Mouse (Mus musculus): ENCODE measurements around the gene Ttc30b.
"Not testable (repeated sequence)": the region's sequence is repeated elsewhere in the genome, so short reads cannot be mapped to it uniquely, and the experiment has no call there.

- TF ChIP-seq CTCF (IDR thresholded peaks at IDR 0.05; ENCODE audit: low read depth, low read length); POLR2A (IDR thresholded peaks at IDR 0.05; ENCODE audit: extremely low read depth, insufficient read depth, low read length): not testable (repeated sequence)
Observed at GRCm38 (mm10) chr2:75981440-75982081, 43.2 kb upstream of the Ttc30b start, which contains the start of gene Ttc30a1.
